Mouse (Mus musculus): ENCODE data around the gene Cfap206. TPM values are rescaled to one million over a fixed set of nuclear protein-coding genes. Genes with fewer than 3 reads are reported as not detected.

Cfap206 gene
- polyA plus RNA-seq (2012; rRNA removed) = 0.17 and 0.20 TPM in 2 replicates

- Histone ChIP-seq H3K4me1 (ENCODE audit: control insufficient read depth, insufficient read depth, low read length) (0 out of 2 replicates have a peak, but pooled peaks cover 4% of the 10 kb centered on the region), H3K4me3 (ENCODE audit: insufficient read depth, low read depth, low read length) (peak within 1 kb of the TSS; percentile 68), H3K36me3 (ENCODE audit: control insufficient read depth, insufficient read depth, low read length) (no peaks in the 10 kb centered on the region), H3K27me3 (replicated peaks; ENCODE audit: control insufficient read depth, insufficient read depth, low read length) (0 out of 2 replicates have a peak, but pooled peaks cover 2% of the 10 kb centered on the region), H3K27ac (ENCODE audit: insufficient read depth, low read depth, low read length) (no peak within 1 kb of the TSS)
- peak; percentile 82 for DNase-seq
- TF ChIP-seq CTCF (conservative IDR thresholded peaks at IDR 0.05; ENCODE audit: insufficient read depth, insufficient read length, low read depth, low read length) = no peak
- TF ChIP-seq POLR2A (IDR thresholded peaks at IDR 0.05; ENCODE audit: low read depth, low read length) = no peak
- 2% methylated on average over 38 of the region's 38 CpGs for WGBS
These were observed at the start of gene Cfap206 for GRCm38 (mm10) chr4:34729851-34730341. Gene Cfap206 (minus strand): TSS chr4:34730206.

- Histone ChIP-seq H3K36me3 (ENCODE audit: control insufficient read depth, insufficient read depth, low read length) (no peaks in the 10 kb centered on the region), H3K27ac (ENCODE audit: insufficient read depth, low read depth, low read length) (peak within 1 kb of the TSS; percentile 77), H3K4me3 (ENCODE audit: insufficient read depth, low read depth, low read length) (peak within 1 kb of the TSS; percentile 76), H3K4me1 (ENCODE audit: control insufficient read depth, insufficient read depth, low read length) (no peaks in the 10 kb centered on the region), H3K27me3 (replicated peaks; ENCODE audit: control insufficient read depth, insufficient read depth, low read length) (no peaks in the 10 kb centered on the region)
- TF ChIP-seq POLR2A (IDR thresholded peaks at IDR 0.05; ENCODE audit: low read depth, low read length) = peak; percentile 74
- TF ChIP-seq CTCF (conservative IDR thresholded peaks at IDR 0.05; ENCODE audit: insufficient read depth, insufficient read length, low read depth, low read length) = peak; percentile 78
- 5% methylated on average over 40 of the region's 40 CpGs for WGBS
- peak; percentile 94 for DNase-seq
These were observed 47.9 kb upstream of the Cfap206 start, which contains the start of gene Smim8 for GRCm38 (mm10) chr4:34777677-34778527. Gene Smim8 (minus strand): TSS chr4:34778423.

GRCm38 (mm10) chr4:34771652-34772371 is 41.8 kb upstream of the Cfap206 start:
- Histone ChIP-seq H3K4me3 (ENCODE audit: insufficient read depth, low read depth, low read length) (no peak overlapping the region), H3K4me1 (ENCODE audit: control insufficient read depth, insufficient read depth, low read length) (no peaks in the 10 kb centered on the region), H3K36me3 (ENCODE audit: control insufficient read depth, insufficient read depth, low read length) (peaks cover 2% of the 10 kb centered on the region), H3K27ac (ENCODE audit: insufficient read depth, low read depth, low read length) (no peak overlapping the region), H3K27me3 (replicated peaks; ENCODE audit: control insufficient read depth, insufficient read depth, low read length) (no peaks in the 10 kb centered on the region)
- WGBS = 39% methylated on average over 8 of the region's 8 CpGs
- no peak for DNase-seq
- no peak for TF ChIP-seq CTCF (conservative IDR thresholded peaks at IDR 0.05; ENCODE audit: insufficient read depth, insufficient read length, low read depth, low read length)
- TF ChIP-seq POLR2A (IDR thresholded peaks at IDR 0.05; ENCODE audit: low read depth, low read length) = no peak

GRCm38 (mm10) chr4:34756163-34756562 is 26.2 kb upstream of the Cfap206 start, which contains the start of gene Gm136:
Gene Gm136 (minus strand): TSS chr4:34756263.
- no peak for TF ChIP-seq CTCF (conservative IDR thresholded peaks at IDR 0.05; ENCODE audit: insufficient read depth, insufficient read length, low read depth, low read length)
- no peak for TF ChIP-seq POLR2A (IDR thresholded peaks at IDR 0.05; ENCODE audit: low read depth, low read length)
- no peak within 1 kb of the TSS for H3K4me3 ChIP-seq (ENCODE audit: insufficient read depth, low read depth, low read length)
- H3K27me3 ChIP-seq (replicated peaks; ENCODE audit: control insufficient read depth, insufficient read depth, low read length) = no peaks in the 10 kb centered on the region
- WGBS = 71% methylated on average over 1 of the region's 1 CpGs
- no peaks in the 10 kb centered on the region for H3K36me3 ChIP-seq (ENCODE audit: control insufficient read depth, insufficient read depth, low read length)
- H3K27ac ChIP-seq (ENCODE audit: insufficient read depth, low read depth, low read length) = no peak within 1 kb of the TSS
- H3K4me1 ChIP-seq (ENCODE audit: control insufficient read depth, insufficient read depth, low read length) = no peaks in the 10 kb centered on the region
- no peak for DNase-seq

- peak; percentile 63 for DNase-seq
- 42% methylated on average over 6 of the region's 6 CpGs for WGBS
- H3K27me3 ChIP-seq (replicated peaks; ENCODE audit: control insufficient read depth, insufficient read depth, low read length) = no peaks in the 10 kb centered on the region
- no peak for TF ChIP-seq POLR2A (IDR thresholded peaks at IDR 0.05; ENCODE audit: low read depth, low read length)
- TF ChIP-seq CTCF (conservative IDR thresholded peaks at IDR 0.05; ENCODE audit: insufficient read depth, insufficient read length, low read depth, low read length) = no peak
- no peak overlapping the region for H3K4me3 ChIP-seq (ENCODE audit: insufficient read depth, low read depth, low read length)
- H3K4me1 ChIP-seq (ENCODE audit: control insufficient read depth, insufficient read depth, low read length) = no peaks in the 10 kb centered on the region
- peak overlapping the region; percentile 78 for H3K27ac ChIP-seq (ENCODE audit: insufficient read depth, low read depth, low read length)
- H3K36me3 ChIP-seq (ENCODE audit: control insufficient read depth, insufficient read depth, low read length) = no peaks in the 10 kb centered on the region
These were observed 19.2 kb upstream of the Cfap206 start for GRCm38 (mm10) chr4:34749236-34749635.

- TF ChIP-seq POLR2A (IDR thresholded peaks at IDR 0.05; ENCODE audit: low read depth, low read length) (no peak), CTCF (conservative IDR thresholded peaks at IDR 0.05; ENCODE audit: insufficient read depth, insufficient read length, low read depth, low read length) (no peak)
- 0 out of 2 replicates have a peak, but pooled peaks cover 2% of the 10 kb centered on the region for H3K27me3 ChIP-seq (replicated peaks; ENCODE audit: control insufficient read depth, insufficient read depth, low read length)
- 0 out of 2 replicates have a peak, but pooled peaks cover 4% of the 10 kb centered on the region for H3K4me1 ChIP-seq (ENCODE audit: control insufficient read depth, insufficient read depth, low read length)
- H3K27ac ChIP-seq (ENCODE audit: insufficient read depth, low read depth, low read length) = no peak overlapping the region
- H3K4me3 ChIP-seq (ENCODE audit: insufficient read depth, low read depth, low read length) = no peak overlapping the region
- WGBS = 70% methylated on average over 3 of the region's 3 CpGs
- no peaks in the 10 kb centered on the region for H3K36me3 ChIP-seq (ENCODE audit: control insufficient read depth, insufficient read depth, low read length)
- no peak for DNase-seq
These were observed 4.5 kb upstream of the Cfap206 start for GRCm38 (mm10) chr4:34734461-34734860.

Measured in kidney, adult 2 months (tissue).